Mouse (Mus musculus): ENCODE measurements around the gene Jsrp1.
"Not testable (repeated sequence)": the region's sequence is repeated elsewhere in the genome, so short reads cannot be mapped to it uniquely, and the experiment has no call there.

Gene Jsrp1

DNA sequence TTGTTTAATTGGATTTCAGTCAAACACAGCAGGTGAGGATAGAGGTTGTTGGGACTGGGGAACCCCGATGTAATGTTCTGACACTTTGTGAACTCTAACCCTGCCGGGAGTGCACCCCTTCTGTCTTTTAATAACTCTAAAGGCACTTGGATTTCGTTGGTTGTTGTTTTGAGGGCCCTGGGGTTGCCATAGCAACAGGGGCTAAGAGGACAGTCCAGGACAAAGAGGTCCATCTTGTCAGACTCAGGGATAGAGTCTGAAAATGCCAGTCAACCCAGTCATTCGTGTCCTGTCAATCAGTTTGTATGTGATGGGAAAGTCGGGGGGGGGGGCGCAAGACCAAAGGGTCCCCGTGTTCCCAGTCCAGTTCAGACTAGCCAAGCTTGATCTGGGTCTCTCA is 19.5 kb upstream of the Jsrp1 start:
- CTCF ChIA-PET = no interaction called here

DNA sequence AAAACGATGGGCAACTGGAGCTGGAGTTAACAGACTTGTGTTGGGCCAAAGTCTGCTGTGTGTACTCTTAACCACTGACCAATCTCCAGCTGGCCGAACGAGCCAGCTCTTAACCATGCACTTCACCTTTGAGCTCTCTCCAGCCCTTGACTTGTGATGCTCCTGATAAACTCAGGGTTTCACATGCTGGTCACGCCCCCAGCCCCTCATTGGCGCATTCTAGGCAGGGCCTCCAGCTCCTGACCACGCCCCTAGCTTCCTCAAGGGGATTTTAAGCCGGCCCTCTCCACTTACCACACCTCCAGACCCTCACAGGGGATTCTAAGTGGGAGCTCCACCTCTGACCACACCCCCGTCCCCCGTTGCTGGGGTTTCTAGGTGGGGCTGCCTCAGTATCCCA is 17.8 kb upstream of the Jsrp1 start:
- CTCF ChIA-PET = no interaction called here

DNA sequence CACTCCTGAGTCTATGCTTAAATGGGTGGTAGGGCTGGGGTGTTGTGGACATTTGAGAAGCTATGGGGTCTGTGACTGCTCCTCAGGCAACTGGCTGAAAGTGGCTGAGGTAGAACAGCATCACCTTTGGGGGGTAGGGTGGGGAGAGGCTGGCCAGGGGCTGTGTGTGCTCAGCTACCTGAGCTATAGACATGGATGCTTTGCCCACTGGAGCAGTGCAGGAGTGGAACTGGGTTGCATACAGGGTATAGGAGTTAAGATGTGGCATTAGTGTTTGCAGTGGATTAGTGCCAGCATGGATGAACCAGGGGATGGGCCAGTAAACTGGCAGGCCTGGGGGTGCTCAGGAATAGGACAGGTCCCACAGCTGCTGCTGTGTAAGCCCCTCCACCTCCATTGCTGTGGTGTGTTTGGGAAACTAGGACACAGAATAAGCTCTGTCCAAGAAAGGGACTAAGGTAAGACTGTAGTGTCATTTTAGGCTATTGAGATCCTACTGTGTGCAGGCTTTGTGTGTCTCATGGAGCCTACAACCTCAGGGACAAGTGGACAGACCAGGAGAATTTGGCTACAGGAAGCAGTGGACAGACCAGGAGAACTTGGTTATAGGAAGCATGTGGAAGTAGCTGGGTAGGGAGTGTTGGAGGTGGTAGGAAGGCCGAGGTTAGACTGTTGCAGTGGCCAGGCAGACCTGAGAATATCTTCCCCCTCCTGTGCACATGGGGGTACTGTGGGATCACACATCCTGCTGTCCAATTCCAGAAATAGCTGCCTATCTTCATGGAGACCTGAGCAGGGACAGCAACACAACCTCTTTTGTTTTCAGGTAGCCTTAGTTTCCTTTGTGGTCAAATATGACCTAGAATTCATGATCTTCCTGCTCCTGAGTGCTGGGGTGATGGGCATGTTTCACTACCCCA is 16.3 kb upstream of the Jsrp1 start:
- CTCF ChIA-PET = interaction anchor here (1.1 kb wide), 1 partner anchor 48 kb away, joined by 3 read pairs; no protein-coding TSS in a partner anchor

DNA sequence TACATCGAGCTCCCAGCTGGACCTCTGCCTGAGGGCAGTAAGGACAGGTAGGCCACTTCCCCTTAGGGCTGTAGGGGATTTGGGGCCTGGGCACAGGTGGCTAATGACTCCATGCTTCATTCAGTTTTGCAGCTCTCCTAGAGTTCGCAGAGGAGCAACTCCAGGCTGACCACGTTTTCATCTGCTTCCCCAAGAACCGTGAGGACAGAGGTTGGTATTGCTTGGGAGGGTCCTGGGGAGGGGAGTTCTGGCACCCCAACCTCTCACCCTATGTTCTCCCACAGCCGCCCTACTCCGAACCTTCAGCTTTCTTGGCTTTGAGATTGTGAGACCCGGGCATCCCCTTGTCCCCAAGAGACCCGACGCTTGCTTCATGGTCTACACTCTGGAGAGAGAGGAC is 15.3 kb upstream of the Jsrp1 start:
- CTCF ChIA-PET = interaction anchor here (1.1 kb wide), 1 partner anchor 49 kb away, joined by 3 read pairs; no protein-coding TSS in a partner anchor

DNA sequence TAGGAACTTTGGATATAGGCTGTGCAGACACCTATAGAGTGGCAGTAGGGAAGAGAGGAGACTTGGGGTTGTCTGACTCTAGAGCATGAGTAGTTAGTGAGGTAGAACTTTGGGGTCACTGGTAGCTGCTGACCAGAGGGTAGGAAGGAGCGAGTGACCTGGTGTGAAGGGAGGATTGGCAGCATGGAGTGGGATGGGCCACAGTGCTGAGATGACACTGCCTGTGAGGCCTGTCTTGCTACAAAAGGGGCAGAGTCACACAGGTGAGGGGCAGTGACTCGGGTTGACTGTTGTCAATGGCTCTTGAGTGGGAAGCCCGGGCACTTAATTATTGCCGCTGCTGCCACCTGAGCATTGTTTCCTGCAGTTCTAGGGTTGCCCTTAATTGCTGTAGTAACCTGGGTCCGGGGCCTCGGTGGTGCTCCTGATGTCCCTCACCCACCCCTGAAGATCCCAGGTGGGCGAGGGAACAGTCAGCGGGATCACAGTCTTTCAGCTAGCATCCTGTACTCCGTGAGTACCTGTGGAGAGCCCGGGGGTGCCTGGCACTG is 14.6 kb upstream of the Jsrp1 start:
- CTCF ChIA-PET = interaction anchor here (1.1 kb wide), 1 partner anchor 50 kb away, joined by 3 read pairs; no protein-coding TSS in a partner anchor

DNA sequence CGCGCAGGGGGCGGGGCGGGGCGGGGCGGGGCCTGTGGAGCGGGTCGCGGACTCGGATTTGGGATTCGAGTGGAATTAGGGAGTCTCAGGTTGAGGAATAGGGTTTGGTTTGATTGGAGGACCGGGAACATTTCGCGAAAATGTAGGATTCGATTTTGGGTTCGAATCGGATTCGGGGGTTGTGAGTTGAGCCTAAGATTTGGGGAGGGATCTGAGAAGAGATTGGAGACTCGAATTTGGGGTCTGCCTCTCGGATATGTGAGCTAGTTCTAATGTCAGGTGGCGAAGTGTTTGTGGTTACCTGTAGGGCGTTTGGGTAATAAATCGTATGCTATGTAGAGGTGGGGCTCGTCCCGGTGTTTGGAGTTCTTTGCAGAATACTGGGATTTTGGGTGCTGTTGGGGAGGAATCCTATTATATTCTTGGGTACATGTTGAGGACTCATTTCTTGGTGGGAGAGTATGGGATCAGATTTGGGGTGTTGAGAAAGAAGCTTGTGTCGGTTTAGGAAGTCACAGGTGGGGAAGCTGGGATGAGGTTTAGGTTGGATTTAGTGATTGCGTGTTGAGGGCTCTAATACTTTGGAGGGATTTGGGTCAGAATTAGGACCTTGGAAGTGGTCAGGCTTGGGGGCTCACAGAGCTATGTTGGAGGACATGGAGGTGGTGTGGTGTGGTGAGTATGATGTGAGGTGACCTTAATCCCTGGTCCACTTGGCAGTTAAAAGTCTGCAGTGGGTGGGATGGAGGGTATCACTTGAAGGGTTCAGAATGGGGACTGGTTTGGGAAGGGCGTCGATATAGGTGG is 14.0 kb upstream of the Jsrp1 start:
- CTCF ChIA-PET = interaction anchor here (1.0 kb wide), 1 partner anchor 67 kb away, joined by 7 read pairs; no protein-coding TSS in a partner anchor

DNA sequence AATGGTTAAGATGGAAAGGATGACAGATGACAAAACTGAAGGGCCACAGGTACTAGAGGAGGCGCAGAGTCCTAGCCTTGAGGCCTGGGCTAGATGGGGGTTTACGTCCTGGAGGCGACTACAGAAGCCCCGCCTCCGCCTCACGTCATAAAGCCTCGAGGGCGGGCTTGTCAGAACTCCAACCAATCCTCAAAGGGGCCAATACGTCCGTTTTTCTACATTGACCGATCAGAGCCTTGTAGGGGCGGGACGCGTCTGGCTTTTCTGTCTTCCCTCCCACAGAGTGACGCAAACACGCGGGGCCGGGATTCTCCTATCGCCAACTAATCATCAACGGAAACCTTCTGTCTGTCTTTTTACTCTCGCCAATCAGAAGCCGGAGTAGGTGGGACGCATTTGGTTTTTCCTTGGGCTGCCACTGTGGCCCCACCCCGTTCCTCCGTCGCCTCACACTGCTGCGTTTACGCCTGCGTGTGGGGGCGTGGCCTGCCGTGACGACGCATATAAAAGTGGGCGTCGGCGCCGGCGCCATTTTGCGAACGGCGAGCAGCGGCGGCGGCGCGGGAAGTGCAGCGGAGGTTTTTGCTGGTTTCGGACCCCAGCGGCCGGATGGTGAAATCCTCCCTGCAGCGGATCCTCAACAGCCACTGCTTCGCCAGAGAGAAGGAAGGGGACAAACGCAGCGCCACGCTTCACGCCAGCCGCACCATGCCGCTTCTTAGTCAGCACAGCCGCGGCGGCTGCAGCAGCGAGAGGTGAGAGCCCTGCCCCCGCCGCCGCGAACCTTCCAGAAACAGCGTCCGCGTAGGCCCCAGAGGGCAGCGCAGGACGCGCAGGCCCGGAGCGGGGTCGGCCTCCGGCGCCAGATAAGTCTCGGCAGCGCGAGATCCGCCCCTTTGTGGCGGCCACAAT is 13.1 kb upstream of the Jsrp1 start, which contains the start of gene Oaz1:
Oaz1 (plus strand) TSS at position 506 of the 912 bp plus-strand sequence.
- CTCF ChIA-PET = interaction anchor here (1.0 kb wide), 1 partner anchor 66 kb away, joined by 7 read pairs; no protein-coding TSS in a partner anchor

DNA sequence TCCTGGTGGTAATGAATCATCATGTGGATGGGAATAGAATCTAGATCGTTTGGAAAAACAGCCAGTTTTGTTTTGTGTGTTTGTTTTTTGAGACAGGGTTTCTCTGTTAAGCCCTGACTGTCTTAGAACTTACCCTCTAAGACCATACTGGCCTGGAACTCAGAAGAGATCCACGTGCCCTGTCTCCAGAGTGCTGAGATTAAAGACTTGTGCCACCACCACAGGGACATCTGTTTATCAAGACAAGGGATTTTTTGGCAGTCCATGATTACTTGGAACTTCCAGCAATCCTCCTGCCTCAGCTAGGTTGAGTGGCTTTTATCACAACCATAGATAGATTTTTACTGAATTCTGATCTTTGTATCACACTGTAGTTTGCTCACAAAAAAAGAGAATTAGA is 11.5 kb upstream of the Jsrp1 start:
- CTCF ChIA-PET = no interaction called here

DNA sequence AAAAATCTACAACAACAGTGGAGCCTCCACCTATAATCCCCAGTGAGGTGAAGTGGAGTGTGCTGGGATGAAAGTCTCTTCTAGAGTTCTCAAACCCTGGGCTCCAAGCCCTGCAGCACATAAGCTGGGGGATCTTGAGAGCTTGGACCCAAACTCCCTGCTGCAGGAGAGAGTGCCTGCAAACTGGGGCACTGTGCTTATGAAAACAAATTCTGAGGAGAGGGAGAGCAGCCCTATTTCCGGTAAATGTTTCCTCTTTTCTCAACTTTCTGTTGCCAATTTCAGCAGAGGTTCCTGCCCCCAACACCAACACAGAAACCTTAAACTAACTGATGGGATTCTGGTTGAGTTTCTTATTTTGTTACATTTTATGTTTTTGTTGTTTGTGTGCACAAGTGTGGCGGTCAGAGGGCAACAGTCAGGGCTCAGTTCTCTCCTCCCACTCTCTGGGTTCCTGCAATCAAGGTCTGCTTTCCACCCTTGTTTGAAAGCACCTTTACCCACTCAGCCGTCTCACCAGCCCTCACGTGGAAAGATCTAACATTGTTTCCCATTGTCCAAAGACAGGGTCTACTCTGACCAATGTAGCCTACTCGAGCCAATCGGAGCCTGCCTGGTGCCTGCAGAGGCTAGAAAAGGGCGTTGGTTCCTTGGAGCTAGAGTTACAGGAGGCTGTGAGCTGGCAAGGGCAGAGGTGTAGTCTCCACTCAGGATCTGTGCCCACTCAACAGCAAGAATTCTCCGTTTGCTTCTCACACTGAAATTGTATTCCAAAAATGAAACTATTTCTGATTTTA is 10.7 kb upstream of the Jsrp1 start:
- CTCF ChIA-PET = no interaction called here

DNA sequence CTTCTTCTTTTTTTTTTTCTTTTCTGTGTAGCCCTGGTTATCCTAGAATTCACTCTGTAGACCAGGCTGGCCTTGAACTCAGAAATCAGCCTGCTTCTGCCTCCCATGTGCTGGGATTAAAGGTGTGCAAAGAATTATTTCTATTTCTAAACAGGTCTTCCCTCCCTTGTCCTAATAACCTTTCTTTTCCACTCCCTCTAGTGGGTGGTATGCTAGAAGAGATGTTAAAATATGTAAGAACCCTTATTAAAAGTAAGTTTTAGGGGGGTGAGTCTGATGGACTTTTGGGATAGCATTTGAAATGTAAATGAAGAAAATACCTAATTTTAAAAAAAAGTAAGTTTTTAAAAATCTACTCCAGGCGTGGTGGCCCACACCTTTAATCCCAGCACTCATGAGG is 10.0 kb upstream of the Jsrp1 start:
- CTCF ChIA-PET = interaction anchor here (0.7 kb wide), 2 partner anchors 159 to 191 kb away, joined by 3 to 5 read pairs; no protein-coding TSS in a partner anchor

DNA sequence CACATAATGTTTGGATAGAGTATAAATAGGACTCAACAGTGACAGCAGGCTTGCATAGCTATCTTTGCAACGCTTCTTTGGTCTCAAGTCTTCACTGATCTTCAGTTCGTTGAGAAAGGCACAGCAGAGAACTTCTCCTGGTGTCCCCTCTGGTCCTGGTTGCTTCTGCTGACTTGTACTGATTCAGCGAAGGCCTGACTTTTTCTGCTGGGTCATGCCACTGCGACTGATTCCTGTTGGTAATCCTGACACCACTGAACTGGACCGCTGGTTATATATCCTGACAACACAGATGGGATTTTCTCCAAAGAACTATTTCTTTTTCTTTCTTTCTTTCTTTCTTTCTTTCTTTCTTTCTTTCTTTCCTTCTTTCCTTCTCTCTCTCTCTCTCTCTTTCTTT is 9.2 kb upstream of the Jsrp1 start:
- CTCF ChIA-PET = interaction anchor here (0.7 kb wide), 2 partner anchors 158 to 192 kb away, joined by 3 to 5 read pairs; no protein-coding TSS in a partner anchor

DNA sequence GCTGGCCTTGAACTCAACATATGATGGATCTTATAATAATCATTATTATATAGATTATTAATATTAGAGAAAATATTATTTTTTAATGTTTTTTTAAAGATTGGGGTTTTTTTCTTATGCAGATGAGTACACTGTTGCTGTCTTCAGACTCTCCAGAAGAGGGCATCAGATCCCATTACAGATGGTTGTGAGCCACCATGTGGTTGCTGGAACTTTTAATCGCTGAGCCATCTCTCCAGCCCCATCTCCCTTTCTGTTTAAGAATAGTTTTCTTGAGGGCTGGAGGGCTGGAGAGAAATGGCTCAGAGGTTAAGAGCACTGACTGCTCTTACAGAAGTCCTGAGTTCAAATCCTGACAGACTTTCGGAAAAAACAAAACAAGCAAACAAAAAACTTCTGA is 8.7 kb upstream of the Jsrp1 start:
- CTCF ChIA-PET = interaction anchor here (1.1 kb wide), 1 partner anchor 53 kb away, joined by 3 read pairs; no protein-coding TSS in a partner anchor

DNA sequence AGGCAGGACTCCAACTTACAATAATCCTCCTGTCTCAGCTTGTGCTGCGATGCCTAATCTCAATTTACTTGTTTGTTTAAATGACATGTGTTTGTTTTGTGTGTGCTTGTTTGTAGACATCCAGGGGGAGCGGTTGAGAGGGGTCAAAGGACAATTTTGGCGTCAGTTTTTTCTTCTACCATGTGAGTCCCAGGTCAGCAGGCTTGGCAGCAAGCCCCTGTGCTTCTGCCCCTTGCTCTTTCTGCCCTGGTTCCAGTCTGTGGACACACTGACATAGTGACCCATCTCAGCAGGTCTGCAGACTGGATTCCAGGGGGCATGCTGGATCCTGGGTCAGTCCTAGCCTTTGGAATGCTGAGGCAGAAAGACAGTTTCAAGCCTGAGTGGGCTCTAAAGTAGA is 6.1 kb upstream of the Jsrp1 start:
- CTCF ChIA-PET = no interaction called here

DNA sequence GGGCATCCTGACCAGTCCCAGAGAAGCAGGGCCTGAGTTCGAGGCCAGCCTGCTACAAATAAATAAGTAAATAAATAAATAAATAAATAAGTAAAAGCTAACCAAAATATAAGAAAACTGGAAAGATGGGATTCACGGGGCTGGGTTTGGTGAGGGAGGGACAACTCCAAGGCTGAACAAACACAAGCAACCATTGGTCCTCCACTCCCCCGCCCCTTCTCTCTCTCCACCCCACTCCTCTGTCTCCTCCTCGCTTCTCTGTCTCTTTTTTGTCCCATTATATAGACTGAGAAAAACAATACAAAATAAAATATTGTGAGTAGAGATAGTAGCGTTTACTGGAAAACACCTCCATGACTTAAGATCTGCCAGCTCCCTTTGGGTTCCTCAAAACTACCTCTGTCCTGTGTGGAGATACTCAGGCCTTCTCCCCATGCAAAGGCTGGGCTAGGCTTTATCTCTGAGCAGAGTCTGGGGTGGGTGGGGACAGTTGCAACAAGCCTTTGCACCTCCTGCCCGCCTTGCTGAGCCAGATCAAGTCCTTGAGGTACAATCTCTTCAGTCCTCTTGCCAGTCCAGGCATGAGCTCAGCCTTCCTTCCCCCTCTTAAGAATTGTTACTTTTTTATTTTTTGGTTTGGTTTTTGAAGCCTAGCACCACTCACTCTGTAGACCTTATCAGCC is 5.4 kb upstream of the Jsrp1 start:
- CTCF ChIA-PET = no interaction called here

DNA sequence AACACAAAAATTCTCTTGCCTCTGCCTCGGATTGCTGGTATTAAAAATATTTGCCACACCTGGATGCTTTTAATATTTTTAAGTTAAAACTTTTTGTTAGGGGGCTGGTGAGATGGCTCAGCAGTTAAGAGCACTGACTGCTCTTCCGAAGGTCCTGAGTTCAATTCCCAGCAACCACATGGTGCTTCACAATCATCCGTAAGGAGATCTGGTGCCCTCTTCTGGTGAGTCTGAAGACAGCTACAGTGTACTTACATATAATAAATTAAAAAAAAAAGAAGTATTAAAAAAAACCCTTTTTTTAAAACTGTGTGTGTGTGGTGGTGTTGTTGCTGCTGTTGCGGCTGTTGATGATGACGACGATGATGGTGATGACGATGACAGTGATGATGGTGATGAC is 4.7 kb upstream of the Jsrp1 start:
- CTCF ChIA-PET = not testable (repeated sequence)

DNA sequence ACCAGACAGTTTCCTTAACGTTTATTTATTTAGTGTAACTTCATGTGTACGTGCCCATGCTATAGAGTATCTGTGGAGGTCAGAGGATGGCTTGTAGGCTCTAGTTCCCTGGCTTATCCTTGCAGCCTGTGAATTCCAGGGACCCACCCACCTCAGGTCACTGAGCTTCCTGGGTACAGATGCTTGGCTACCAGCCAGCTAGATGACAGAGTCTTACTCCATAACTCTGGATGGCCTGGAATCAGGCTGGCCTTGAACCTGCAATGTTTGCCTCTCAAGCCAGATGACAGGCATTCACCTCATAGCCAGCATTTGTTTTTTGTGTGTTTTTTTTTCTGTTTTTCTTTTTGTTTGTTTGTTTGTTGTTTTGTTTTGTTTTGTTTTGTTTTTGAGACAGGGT is 3.9 kb upstream of the Jsrp1 start:
- CTCF ChIA-PET = interaction anchor here (0.6 kb wide), 1 partner anchor 250 kb away, joined by 4 read pairs; no protein-coding TSS in a partner anchor

DNA sequence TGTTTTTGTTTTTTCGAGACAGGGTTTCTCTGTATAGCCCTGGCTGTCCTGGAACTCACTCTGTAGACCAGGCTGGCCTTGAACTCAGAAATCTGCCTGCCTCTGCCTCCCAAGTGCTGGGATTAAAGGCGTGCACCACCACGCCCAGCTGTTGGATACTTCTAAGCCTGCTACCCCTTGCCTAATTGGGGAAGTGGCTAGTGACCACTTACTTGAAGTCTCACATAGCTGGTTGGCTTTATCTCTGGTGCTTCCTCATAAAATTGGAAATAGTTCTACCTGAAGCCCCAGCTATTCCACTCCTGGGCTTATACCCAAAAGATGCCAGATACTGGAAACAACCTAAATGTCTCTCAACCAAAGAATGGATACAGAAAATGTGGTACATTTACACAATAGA is 3.0 kb upstream of the Jsrp1 start:
- CTCF ChIA-PET = interaction anchor here (0.7 kb wide), 1 partner anchor 244 kb away, joined by 5 read pairs; no protein-coding TSS in a partner anchor

DNA sequence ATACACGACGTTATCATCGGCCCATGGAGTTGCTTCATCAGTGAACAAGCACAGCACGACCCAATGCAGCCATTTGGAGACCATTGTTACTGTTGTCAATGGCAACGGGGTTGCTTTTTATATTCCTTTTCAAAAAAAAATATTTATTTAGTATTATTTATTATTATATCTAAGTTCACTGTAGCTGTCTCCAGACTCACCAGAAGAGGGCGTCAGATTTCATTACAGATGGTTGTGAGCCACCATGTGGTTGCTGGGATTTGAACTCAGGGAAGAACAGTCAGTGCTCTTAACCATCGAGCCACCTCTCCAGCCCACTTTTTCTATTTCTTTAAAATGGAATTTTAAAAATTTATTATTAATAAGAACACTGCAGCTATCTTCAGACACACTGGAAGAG is 1.5 kb upstream of the Jsrp1 start:
- CTCF ChIA-PET = interaction anchor here (0.6 kb wide), 2 partner anchors 47 to 1018 kb away, joined by 3 read pairs; no protein-coding TSS in a partner anchor

DNA sequence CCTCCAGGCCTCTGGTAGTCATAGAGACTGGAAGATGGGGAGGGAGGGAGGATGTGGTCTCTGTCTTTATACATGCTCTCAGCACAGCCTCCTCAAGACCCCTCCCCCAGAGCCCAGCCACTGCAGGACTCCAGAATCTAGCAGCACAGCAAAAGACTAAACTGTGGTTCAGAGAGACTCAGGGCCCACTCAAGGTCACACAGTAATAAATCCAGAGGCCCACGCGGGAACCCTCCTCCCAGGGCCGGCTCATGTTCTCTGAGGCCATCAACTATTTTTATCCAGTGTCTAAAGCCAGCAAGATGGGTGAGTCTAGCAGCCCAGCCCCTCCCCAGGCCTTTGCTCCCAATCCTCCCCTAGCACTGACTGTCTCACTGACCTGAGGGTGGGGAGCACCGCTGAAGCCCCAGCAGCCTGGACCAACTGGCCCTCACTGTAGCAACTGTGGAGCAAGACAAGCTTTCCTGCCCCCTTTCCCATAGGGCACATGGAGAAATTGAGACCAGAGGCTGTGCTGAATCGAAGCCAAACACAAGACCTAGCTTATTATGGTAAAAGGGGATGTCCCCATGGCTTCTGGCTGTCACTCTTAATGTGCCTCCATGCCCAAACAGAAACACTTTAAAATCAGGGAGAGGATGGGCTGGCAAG is 782 bp downstream of the Jsrp1 start:
- CTCF ChIA-PET = no interaction called here
